Mouse (Mus musculus) right cerebral cortex, adult 2 months (tissue): ENCODE data around the gene Olfr1014.

ENCODE experiments used
- DNase-seq, 2 experiments: peaks; one replicate each; pipeline ENCODE4 v3.0.0; 2021 to 2022; ENCODE audit warnings: low spot score in 2 of 2

Gene Olfr1014

DNA sequence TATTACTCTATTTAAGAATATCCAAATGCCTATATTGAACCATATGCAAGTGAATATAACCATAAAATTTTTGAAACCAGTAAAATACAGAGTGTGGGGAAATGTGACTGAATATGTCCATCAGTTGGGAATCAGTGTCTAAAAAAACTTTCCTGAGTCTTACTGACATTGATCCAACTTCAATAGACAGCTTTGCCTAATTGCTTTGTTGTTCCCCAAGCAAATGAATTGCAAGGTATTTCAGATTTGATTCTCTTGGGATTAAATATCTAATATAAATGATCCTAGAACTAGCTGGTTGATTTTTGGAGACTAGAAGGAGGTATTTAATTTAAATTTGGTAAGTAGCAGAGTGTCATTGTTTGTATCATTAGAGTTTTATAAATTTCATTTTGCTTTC is at the start of gene Olfr1014:
Olfr1014 (plus strand) TSS at position 301 of the 400 bp plus-strand sequence.
- DNase-seq, result no peak

DNA sequence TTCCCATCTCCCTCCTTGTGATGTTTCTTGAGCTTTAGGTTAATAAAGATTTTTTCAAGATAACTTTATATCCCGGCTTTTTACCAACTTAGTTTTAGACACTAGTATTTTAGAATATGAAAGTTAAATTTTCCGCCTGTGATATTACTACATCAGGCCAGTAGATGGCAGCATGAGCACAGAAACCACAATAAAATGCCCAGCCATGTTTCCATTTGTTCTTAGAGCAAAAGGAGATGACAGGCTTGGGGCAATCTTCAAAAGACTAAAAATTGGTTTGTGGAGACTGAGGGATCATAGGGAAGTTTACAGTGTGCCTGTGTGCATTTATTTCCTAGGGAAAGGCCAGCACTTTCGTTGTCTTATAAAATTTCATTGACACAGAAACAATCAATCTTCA is 46.7 kb upstream of the Olfr1014 start:
- DNase-seq, result peak; percentile 4 to 55

DNA sequence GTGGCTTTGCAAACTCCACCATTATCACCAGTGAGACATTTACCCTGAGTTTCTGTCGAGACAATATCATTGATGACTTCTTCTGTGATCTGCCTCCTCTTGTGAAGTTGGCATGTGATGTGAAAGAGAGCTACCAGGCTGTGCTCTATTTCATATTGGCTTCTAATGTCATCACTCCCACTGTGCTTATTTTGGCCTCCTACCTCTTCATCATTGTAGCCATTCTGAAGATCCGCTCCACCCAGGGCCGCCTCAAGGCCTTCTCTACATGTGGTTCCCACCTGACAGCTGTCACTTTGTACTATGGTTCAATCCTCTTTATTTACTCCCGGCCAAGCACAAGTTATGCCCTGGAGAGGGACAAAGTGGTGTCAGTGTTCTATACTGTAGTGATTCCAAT is 18.7 kb upstream of the Olfr1014 start:
- DNase-seq, result no peak

DNA sequence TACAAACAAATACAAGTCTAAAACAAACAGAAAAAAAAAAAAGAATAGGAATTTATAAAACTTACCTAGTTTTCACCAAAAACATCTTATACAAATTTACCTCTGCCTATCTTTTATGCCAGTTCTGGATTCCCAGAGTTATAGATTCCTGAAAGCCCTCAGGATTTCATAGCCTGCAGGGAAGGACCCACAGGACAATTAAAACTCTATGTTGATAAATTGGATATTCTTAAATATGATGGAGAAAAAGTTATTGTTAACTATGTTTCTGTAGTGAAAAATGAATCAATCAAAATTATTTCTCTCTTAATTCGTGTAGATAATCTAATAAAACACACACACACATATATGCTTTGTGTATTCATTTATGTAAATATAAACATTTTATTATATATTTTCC is 9.8 kb upstream of the Olfr1014 start, which contains the start of gene Olfr1012:
Olfr1012 (minus strand) TSS at position 101 of the 400 bp plus-strand sequence.
- DNase-seq, result no peak

DNA sequence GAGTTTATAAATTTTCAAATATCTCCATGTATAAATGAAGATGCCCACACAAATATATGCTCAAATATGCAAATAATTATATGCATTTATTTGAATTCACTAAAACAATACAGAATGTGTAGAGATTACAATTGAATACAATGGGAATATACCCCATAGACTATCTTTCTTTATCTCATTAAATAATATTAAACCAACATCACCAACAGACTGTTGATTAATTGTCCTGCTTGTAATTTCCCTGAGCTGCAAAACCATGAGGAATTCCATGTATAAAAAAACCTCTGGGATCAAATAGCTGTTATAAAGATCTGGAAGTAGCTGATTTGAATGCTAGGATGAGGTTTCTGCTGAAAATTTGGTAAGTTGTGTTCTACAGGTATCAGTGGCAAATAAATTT is 5.7 kb upstream of the Olfr1014 start, which contains the start of gene Olfr1013:
Olfr1013 (plus strand) TSS at position 301 of the 400 bp plus-strand sequence.
- DNase-seq, result no peak

DNA sequence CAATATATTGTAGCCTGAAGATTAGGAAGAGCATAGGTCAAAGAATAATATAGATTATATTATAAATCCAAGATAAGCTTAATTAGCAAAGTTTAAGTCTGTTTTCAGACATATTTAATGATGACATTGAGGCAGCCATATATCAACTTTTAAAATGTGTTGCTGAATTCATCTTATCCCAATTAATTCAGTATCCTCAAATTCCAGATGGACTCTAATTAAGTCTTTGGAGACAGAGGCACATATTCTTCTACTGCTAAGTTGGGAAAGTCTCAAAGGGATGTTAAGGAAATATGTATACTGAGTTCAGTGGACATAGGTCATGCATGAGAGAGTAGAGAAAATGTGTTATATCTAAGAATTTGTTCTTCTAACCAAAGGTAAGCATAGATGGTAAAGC is 9.2 kb downstream of the Olfr1014 start, which contains the start of gene Olfr1015:
Olfr1015 (plus strand) TSS at position 301 of the 400 bp plus-strand sequence.
- no peak for DNase-seq

DNA sequence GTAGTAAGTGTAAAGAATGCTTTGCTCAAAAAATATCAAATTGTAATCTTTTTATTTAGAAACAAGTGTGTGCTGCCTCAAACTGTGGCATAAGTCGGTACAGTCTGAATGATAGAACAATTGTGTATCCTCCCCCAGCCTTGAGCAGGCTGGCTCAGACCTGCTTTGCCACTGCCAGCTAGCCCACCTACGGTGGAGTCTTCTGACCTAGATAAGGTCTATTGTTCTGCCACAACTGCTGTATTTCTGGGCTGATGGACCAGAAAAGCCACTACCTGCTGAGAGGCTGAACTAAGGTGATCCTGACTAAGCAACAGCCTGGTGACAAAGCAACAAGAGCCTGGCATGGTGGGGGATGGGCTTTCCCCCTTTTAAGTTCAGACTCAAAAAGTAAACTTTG is 19.8 kb downstream of the Olfr1014 start:
- no peak for DNase-seq

DNA sequence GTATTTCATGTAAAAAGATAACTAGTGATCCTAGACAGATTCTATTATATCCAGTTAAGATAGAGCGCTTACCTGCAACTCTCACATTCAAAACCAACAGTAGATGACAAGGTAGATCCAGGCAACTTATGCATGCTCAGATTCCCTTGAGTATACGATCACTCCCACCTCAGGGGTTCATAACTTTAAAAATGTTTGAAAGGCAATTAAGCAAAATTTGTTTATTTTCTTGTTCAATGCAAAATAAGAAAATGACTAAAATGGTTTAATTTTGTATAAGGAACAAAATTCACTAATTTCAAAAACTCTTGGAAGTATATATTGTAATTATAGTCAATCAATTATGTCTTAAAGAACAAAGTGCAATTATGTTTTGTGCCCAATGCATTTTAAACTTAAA is 29.9 kb downstream of the Olfr1014 start, which contains the start of gene Olfr1016:
Olfr1016 (minus strand) TSS at position 101 of the 400 bp plus-strand sequence.
- DNase-seq, result no peak

DNA sequence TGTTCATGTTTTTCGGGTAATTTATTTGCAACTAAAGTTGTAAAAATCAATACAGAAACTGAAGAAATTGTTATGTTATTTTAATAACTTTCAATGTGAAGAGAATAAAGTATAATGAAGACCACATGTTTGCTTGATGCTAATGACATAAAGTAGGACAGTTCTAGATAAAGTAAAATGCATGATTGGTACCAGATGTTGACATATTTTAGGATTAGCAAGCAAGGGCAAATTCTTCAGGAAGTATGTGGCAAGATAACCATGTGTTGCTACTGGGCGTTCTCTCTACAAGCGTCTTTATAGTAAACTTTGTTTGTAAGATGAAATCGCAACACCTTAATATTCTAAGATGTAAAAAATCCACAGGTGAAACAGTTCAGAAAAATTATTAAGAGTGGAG is 32.0 kb downstream of the Olfr1014 start:
- no peak for DNase-seq

DNA sequence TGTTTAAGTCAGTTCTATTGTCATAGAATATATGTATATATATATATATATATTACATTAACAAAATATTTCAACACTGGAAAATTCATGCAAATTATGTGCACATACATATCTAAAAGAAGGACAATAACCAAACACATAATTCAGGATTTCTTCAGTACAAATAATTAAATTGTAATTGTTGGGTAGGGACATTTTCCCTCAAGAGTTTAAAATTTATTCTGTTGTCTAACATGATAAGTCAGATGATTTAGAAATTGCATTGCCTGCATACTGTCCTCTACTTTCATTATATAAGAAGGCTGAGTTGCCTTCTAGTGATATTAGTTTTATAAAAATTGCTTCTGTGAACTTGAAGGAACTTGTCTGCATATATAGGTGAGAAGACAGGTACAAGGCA is 45.7 kb downstream of the Olfr1014 start, which contains the start of gene Olfr1018:
Olfr1018 (plus strand) TSS at position 301 of the 400 bp plus-strand sequence.
- DNase-seq, result no peak
